Mouse (Mus musculus) thymus, adult 2 months (tissue): ENCODE measurements around the gene Med23. TPM values are rescaled to one million over a fixed set of nuclear protein-coding genes. Genes with fewer than 3 reads are reported as not detected.

Source experiments
- DNase-seq: peaks from one replicate; pipeline ENCODE4 v3.0.0; 2021
- H3K27ac ChIP-seq: fragments of 200-500 bp; 2 replicates; pipeline ENCODE4 v1.5.1; 2012; ENCODE audit warnings: low read length, control low read depth; ENCODE audit not compliant: control insufficient read depth, insufficient read depth
- H3K27me3 ChIP-seq: fragments of 200-500 bp; 2 replicates; pipeline ENCODE4 v1.6.1; 2012; ENCODE audit warnings: mild to moderate bottlenecking, low read length, moderate library complexity, mixed read lengths; ENCODE audit not compliant: control insufficient read depth, insufficient read depth
- H3K36me3 ChIP-seq: fragments of 200-500 bp; 2 replicates; pipeline ENCODE4 v1.6.1; 2012; ENCODE audit warnings: mild to moderate bottlenecking, low read length, moderate library complexity; ENCODE audit not compliant: control insufficient read depth, insufficient read depth
- H3K4me1 ChIP-seq: fragments of 200-500 bp; replicated peaks from 2 replicates; pipeline ENCODE4 v1.6.1; 2012; ENCODE audit warnings: low read length; ENCODE audit not compliant: control insufficient read depth, insufficient read depth
- H3K4me3 ChIP-seq: fragments of 200-500 bp; 2 replicates; pipeline ENCODE4 v1.5.1; 2012; ENCODE audit warnings: mild to moderate bottlenecking, low read length, control low read depth, moderate library complexity; ENCODE audit not compliant: control insufficient read depth, insufficient read depth
- CTCF ChIP-seq: fragments of 200-500 bp; IDR thresholded peaks from 2 replicates; pipeline ENCODE4 v1.5.1; 2012; ENCODE audit warnings: mild to moderate bottlenecking, control low read depth, low read length, moderate library complexity, borderline replicate concordance; ENCODE audit not compliant: control insufficient read depth, poor library complexity, insufficient read depth; ENCODE audit errors: extremely low read depth
- POLR2A ChIP-seq: fragments of 200-500 bp; IDR thresholded peaks from 2 replicates; pipeline ENCODE4 v1.6.1; 2012; ENCODE audit warnings: mild to moderate bottlenecking, low read length, control low read depth, moderate library complexity; ENCODE audit not compliant: control insufficient read depth, poor library complexity, insufficient read depth; ENCODE audit errors: extremely low read depth
- WGBS: fragments of 180-500 bp; shearing (Covaris S2); methylation state at CpG from one replicate; pipeline ENCODE4 v1.1.7; 2018; 5-methylcytosine and 5-hydroxymethylcytosine counted together
- polyA plus RNA-seq: library from polyadenylated mRNA; depleted of rRNA; stranded (reverse); fragments of >200 nt; gene quantifications from 2 replicates; pipeline ENCODE4 v1.2.3, GENCODE M21; 2012

The Med23 gene
- polyA plus RNA-seq, 1 experiment, result 28.9 TPM

DNA sequence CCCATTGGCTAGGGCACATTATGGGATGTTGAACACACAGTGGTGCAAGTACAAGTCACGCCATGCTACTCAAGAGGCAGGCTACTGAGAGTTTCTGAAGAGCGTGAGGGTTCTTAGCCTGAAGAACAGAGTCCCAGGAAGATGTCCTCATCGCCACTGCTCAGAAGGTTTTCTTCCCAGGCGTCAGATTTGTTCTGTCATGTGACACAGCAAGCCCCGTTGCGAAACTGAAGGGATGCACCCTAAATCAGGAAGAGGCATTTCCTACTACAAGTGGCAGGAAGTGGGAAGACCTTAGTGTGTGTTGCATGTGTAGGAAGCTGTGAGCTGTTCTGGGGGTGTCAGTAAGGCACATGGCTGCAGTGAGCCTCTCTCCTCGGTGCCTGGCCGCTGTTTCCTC lies 41.4 kb downstream of the Med23 start:
- H3K27ac ChIP-seq, result no peak overlapping the region
- TF ChIP-seq POLR2A (no peak), CTCF (no peak)
- no peaks in the 10 kb centered on the region for H3K27me3 ChIP-seq
- H3K4me3 ChIP-seq, result no peak overlapping the region
- no peak for DNase-seq
- H3K4me1 ChIP-seq, result no peaks in the 10 kb centered on the region
- H3K36me3 ChIP-seq, result peaks cover 60% of the 10 kb centered on the region
- WGBS, result 84% methylated on average over 8 of the region's 8 CpGs

DNA sequence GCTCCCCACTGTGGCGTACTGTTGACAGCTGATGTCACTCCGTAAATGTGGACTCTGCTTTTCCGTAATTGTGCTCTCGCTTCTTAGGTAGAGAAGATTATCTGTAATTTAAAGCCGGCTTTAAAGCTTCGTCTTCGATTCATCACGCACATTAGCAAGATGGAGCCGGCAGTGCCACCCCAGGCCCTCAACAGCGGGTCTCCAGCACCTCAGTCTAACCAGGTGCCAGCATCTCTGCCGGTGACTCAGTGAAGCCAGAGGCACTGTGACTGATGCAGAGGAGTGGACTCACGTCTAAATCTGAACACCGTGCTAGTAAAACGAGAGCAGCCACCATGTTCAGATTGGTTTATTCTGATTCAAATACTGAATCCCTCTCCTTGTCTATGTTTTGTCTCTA lies 42.8 kb downstream of the Med23 start:
- peaks cover 48% of the 10 kb centered on the region for H3K36me3 ChIP-seq
- no peaks in the 10 kb centered on the region for H3K4me1 ChIP-seq
- H3K27ac ChIP-seq, result no peak overlapping the region
- 98% methylated on average over 14 of the region's 14 CpGs for WGBS
- H3K27me3 ChIP-seq, result no peaks in the 10 kb centered on the region
- no peak overlapping the region for H3K4me3 ChIP-seq
- no peak for TF ChIP-seq CTCF
- no peak for TF ChIP-seq POLR2A
- DNase-seq, result no peak

DNA sequence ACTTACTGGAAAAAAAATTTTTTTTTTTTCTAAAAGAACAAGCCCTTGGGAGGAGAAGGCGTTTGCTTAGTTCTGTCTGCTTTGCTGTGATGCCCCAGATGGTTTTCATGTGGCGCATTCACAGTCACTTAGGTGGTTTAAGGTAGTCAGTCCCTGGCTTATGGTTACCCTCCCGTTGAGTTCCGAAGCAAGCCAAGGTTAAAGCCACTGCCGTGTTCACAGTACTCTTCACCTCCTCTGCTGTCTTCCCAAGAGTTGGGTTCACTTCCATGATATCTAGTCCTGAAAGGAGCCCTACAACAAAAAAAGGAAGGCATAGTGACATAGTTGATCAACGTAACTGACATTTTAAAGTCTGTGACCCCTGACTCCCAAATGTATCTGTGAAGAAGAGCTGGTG lies 45.7 kb downstream of the Med23 start:
- Histone ChIP-seq H3K4me3 (no peak overlapping the region), H3K27ac (no peak overlapping the region), H3K27me3 (no peaks in the 10 kb centered on the region), H3K4me1 (no peaks in the 10 kb centered on the region), H3K36me3 (peaks cover 22% of the 10 kb centered on the region)
- TF ChIP-seq POLR2A (no peak), CTCF (no peak)
- DNase-seq, result no peak
- 96% methylated on average over 6 of the region's 6 CpGs for WGBS

DNA sequence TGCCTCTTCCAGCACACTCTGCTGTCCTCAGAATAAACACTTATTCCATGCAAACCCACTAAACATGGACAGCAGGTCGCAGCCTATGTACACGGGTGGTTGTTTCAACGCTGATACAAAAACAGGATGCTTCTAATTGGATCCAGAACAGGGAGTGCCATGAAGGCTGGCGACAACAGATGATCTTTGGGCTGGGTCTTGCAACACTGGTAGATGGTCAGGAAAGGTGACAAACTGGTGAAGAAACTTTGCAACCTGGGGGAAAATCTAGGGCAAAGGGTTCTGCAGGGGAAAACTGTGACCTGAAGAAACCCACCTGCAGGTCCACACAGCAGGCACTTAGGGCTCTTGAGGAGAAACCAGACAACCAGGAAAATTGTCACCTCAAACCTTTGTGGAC lies 53.2 kb downstream of the Med23 start:
- no peak for DNase-seq
- Histone ChIP-seq H3K27ac (no peak overlapping the region), H3K4me3 (no peak overlapping the region), H3K36me3 (no peaks in the 10 kb centered on the region), H3K27me3 (no peaks in the 10 kb centered on the region), H3K4me1 (no peaks in the 10 kb centered on the region)
- 92% methylated on average over 4 of the region's 4 CpGs for WGBS
- no peak for TF ChIP-seq CTCF
- no peak for TF ChIP-seq POLR2A

DNA sequence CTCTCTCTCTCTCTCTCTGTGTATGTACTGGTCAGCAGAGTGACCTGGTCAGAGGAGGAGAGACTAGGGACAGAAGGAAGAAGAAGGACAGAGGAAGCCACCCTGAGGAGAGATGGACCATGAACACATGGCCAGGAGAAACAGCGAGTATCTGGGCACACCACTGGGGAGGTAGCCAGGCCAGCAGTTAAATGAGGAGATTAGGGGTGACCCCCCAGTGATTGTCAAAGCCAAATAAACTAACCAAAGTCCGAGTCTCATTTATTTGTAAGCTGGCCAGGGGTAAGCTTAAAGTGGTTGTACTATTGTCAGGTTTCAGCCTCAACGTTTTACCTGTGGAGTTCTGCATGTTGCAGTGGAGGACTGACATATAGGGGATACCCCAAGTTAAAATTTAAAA lies 54.5 kb downstream of the Med23 start:
- DNase-seq, result no peak
- TF ChIP-seq POLR2A (no peak), CTCF (no peak)
- Histone ChIP-seq H3K36me3 (no peaks in the 10 kb centered on the region), H3K27ac (no peak overlapping the region), H3K4me3 (no peak overlapping the region), H3K4me1 (0 out of 2 replicates have a peak, but pooled peaks cover 2% of the 10 kb centered on the region), H3K27me3 (no peaks in the 10 kb centered on the region)
- 91% methylated on average over 3 of the region's 3 CpGs for WGBS

DNA sequence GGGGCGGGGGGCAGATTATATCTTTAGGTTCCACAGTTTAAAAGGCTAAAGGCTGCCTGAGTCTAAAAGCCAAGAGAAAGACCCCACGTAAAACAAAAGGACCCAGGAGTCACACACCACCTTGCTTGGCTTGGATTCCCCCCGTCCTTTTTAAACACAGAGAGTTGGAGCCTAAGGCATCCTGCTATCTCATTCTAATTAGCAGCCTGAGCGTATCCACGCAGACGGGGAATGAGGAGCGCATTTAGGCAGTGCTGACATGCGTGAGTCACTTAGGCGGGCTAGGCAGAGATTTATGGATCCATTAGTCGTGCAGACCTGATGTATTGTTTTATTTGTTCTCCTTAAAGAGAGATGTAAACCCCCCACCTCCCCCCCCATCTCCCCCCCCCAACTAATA lies 56.6 kb downstream of the Med23 start:
- Histone ChIP-seq H3K4me1 (0 out of 2 replicates have a peak, but pooled peaks cover 2% of the 10 kb centered on the region), H3K27me3 (no peaks in the 10 kb centered on the region), H3K4me3 (no peak overlapping the region), H3K27ac (no peak overlapping the region), H3K36me3 (no peaks in the 10 kb centered on the region)
- no peak for TF ChIP-seq POLR2A
- no peak for TF ChIP-seq CTCF
- 94% methylated on average over 10 of the region's 10 CpGs for WGBS
- DNase-seq, result no peak
